Mouse (Mus musculus): ENCODE measurements around the gene Ptpn14. TPM values are rescaled to one million over a fixed set of nuclear protein-coding genes. Genes with fewer than 3 reads are reported as not detected.

The Ptpn14 gene
- total RNA-seq, 2 experiments from 2014 or later: 9.7 to 13.0 TPM

DNA sequence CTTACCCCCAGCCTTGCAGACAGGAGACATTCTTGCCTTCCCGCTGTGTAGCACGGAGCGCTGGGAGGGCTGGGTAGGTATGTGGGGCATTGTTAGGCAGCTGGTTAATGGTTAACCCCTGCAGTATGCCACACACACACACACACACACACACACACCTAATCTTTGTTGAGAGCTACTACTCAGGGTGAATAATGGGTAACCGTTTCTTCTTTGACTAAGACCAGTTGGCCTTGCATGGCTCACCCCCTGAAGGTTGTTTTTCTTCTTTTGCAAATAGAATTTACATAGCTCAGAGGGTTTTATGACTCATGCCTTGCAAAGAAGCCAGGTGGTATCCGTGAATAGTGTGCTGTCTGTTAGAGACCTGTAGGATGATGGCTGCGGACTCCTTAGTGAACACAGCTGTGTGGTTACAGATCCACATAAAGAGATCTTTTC, 33.5 kb downstream of the Ptpn14 start:
- no peak for DNase-seq
- intact Hi-C loops (cut with DNase I): no loop called here

DNA sequence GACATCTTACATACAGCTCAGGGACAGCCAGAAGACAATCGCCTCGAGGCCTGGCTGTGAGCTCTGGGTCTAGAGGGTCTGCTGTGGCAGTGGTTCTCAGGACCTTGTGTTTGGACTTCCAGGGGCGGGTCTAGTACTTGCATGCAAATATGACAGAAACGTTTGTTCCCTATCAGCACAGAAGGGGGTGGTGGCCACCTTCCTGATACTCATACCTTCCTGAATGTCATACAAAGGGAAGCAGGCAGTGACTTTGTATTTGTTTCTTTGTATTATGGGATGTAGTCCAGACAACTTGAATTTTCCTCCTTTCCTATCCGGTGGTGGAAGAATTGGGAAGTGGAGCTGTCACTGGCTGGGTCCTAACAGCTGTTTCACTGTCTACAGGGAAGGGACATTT, 36.2 kb downstream of the Ptpn14 start:
- intact Hi-C loops (cut with DNase I): no loop called here
- DNase-seq: no peak

DNA sequence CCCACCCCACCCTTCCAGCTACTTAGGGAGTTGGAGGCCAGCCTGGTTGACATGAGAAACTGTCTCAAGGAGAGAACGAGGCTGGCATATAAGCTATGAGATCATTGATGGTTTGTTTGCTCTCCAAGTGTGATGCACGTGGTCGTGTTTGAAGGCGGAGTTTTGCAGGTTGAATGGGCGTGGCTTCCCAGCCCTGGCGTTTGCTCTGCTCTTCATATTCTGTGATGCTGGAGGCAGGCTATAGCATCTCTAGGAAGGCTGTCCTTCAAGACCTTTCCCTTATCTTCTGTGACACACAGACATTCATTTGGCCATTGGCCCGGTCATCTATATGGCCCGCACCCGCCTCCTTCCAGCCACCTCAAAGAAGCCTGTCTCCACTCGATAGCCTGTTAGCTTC, 39.1 kb downstream of the Ptpn14 start:
- no peak for DNase-seq
- intact Hi-C loops (cut with DNase I): no loop called here

DNA sequence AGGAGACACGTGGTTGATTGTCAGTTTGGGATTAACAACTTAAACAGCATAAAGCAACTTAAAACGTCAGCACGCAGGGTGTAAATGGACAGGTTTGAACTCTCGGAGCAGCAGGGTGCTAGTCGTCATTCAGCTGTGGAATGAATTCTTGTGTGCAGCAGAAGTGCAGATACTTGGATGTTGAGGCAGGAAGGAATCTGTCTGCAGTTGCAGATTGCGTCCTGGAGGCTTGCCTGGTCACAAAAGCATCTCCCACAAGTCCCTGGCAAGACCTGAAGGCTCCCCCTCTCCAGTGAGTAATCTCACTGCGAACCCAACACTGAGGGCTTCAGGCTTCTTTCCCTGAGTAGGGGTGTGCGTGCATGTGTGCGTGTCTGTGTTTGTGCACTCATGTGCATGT, 39.8 kb downstream of the Ptpn14 start:
- intact Hi-C loops (cut with DNase I): no loop called here
- no peak for DNase-seq

DNA sequence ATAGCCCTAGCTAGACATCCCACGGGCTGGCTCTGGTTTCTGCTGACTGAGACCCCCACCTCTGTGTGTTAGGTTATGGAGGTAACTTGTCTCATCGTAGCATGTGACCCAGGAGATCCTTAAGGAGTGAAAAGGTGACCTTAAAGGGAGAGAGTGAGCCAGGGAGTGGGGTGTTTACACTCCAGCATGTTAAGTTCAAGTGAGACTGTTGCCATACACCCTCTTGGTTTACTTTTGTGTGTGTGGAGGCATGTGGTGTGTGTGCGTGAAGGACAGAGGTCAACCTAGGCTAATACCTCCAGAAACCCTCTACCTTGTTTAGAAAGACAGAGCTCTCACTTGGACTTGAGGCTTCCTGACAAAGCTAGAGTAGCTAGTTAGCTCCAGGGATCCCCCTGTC, 42.4 kb downstream of the Ptpn14 start:
- intact Hi-C loops (cut with DNase I): no loop called here
- no peak for DNase-seq

DNA sequence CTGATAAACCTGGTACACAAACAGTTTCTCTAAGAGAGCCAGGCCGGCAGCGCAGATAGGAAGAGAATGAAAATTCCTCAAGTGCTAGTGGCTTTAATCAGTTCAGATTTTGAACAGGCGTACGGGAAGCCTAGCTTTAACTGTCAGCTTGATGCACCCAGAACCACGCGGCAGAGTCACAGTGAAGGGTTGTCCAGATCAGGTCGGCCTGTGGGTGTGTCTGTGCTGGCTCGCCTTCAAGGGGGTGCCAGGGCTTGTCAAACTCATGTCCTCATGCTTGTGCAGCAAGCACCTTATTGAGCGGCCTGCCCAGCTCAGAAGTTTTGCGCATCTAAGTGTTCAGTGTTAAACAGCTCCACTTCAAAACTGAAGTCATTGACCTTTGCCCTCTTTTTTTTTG, 44.6 kb downstream of the Ptpn14 start:
- intact Hi-C loops (cut with DNase I): no loop called here
- no peak for DNase-seq

DNA sequence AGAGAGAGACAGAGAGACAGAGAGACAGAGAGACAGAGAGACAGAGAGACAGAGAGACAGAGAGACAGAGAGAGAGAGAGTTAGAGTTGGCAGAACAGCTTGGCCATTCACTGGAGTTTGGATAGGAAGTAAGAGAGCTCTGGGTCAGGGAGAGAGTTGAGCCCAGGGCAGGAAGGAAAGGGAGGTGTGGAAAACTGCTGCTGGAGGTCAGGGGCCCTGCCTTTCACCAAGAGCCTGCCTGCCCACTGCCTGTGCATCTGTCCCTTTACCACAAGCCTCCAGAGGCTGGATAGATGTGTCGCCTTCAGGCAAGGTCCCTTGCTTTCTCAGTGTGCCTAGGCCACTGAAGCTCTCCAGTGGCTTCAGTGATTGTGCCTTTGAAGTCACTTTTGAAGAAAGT, 46.7 kb downstream of the Ptpn14 start:
- intact Hi-C loops (cut with DNase I): no loop called here
- no peak for DNase-seq

DNA sequence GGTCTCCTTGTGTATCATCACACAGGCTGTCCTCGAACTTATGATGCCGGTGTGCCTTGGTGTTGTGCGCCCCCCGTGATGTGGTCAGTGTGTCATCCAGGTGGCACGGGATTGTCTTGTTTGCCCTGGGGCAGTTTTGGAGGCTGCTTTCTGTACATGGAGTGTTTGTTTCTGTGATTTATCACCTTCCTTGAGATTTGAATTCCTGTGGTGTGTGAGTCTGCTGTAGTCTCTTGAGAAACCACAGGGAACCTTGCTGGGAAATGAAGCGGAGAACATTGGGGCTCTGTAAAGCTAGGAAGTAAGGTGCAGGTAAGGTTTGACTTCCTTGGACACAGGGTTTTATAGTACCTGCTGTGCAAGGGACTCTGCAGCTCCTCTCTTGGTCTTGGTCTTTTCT, 49.1 kb downstream of the Ptpn14 start:
- no peak for DNase-seq
- intact Hi-C loops (cut with DNase I): no loop called here

DNA sequence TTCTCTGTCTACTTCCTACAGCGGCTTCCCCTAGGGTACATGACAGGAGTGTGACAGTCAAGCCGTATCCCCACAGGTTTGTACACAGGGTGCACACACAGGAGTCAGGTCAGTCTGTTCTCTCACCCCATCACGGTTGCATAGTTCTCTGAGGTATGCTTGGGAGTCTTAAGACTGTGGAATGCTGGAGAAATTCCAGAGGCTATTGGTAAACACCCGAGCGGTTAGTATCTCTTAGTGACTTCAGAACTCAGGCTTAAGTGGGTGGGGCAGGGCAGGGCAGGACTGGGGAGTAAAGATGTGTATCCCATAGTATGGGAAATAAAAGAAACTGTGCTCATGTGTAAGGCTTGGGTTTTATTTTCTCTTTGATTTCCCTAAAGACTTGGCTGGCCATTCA, 50.3 kb downstream of the Ptpn14 start:
- DNase-seq: no peak
- intact Hi-C loops (cut with DNase I): no loop called here

DNA sequence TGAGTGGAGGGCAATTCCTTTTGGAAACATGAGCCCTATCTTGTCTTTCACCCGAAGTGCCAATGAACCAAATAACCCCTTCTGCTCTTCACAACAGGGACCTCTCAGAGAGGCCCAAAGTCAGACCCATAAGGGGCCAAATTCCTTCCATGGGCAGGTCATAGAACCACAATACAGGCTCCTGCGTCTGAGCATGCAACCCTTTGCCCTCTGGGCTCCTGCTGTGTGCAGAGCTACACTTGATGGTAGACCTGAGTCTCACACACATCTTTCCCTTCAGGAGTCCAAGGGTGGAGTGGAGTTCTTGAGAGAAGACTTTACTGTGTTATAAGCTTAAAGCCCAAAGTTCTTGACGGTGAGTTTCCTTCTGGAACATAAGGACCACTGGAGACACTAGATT, 51.2 kb downstream of the Ptpn14 start:
- DNase-seq: no peak
- intact Hi-C loops (cut with DNase I): no loop called here

DNA sequence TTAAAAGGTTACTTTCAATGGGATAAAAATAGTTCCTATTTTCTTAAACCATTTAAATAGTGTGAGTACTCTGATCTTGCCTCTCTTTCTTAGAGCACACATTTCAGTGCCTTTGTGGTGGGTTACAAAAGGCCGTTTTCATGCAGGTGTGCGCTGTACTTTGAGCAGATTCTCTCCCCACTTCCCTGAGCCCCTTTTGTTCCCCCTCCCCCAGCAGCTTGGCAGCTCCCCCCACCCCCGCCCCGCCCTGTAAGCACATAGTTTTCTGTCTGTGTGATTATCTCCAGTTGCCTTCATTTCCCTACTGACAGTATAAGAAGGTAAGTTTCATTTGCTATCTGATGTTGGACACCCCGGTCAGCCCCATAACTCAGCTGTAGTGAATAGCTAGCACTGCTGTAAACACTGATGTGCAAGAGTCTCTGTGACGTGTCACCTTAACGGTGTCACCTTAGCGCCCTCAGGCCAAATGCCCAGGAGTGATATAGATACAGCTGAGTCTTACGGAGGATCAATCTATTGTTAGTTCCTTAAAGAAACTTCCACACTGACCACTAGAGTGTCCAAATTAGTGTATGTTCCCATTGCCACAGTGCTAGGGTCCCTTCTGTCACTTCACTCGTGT, 53.8 kb downstream of the Ptpn14 start:
- intact Hi-C loops (cut with DNase I): no loop called here
- no peak for DNase-seq

DNA sequence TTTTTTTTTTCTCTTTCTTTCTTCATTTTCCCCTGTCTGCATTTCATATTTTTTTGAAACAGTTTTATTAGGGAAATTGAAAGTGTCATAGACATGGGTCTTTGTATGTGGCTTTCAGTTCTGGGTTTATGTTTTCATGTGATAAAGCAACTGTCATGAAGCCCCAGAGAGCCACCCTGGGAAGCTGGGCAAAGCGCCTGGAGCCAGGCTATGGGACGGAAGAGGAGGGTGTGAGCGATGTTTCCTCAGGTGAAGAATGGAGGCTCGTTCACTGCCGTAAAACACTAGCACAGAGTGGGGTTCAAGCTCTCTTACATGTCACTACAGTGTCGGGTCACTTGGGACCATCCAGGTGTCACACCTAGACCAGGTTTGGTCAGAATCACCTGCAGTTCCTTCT, 54.6 kb downstream of the Ptpn14 start:
- intact Hi-C loops (cut with DNase I): no loop called here
- no peak for DNase-seq

DNA sequence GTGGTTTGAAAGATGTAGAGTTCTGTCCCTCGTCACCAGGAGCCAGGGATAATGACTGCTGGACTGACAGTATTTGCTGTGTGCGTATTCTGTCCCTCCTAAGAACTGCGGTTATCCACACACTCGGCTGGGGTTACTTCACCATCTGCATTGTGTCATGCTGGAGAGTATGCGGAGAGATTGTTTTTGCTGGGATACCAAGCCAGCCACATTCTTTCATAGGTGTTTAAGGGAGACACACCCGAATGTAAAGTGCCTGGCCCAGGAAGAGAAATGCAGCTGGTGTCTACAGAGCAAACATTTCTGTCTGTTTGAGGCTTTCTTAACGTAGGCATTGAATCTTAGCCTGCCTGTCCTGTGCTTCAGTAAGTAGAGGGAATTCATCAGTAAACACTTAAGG, 56.4 kb downstream of the Ptpn14 start:
- DNase-seq: no peak
- intact Hi-C loops (cut with DNase I): no loop called here

DNA sequence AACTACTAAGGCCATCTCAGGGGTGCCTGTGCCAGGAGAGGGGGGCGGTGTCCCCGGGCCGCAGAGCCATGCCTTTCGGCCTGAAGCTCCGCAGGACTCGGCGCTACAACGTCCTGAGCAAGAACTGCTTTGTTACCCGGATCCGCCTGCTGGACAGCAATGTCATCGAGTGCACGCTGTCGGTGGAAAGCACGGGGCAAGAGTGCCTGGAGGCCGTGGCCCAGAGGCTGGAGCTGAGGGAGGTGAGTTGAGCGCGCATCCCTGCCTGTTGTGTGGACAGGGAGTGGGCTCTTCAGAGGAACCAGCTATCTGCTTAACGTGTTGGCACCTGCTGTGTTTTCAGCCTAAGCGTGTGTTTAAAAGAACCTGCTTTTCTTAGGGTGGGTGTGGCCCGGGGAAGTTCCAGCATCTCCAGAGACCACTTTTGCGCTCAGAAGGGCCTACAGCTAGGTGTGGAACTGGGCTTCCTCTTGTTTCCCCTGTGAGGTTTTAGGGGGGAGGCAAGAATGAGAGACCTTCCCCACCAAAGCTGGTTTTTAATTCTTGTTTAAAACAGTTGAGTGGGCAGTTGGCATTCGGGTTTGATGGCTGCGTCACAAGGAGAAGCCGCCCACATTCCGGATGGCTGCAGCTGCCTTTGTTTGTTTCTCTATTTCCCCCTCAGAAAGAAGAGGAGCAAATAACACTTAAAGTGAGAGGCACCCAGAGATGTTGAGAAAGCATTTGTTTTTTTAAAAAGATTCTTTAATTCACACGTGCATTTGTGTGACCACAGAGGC, 58.8 kb downstream of the Ptpn14 start:
- no peak for DNase-seq
- intact Hi-C loops (cut with DNase I): no loop called here

DNA sequence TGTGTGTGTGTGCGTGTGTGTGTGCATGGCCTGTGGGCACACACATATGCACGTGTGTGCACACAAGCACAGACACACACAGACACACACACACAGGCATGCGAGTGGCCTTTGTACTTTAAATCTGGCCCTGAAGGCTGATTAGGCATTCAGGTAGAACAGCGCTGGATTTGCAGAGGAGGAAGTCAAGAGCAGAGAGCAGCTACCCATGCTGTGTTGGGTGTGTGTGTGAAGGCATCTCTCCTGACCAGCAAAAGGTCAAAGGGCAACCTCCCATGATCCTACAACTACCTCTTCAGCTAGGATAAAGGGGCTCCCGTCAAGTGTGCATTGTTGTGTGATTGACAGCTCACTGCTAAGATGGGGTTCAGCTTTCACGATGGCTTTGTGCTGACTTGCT, 61.5 kb downstream of the Ptpn14 start:
- DNase-seq: no peak
- intact Hi-C loops (cut with DNase I): no loop called here

DNA sequence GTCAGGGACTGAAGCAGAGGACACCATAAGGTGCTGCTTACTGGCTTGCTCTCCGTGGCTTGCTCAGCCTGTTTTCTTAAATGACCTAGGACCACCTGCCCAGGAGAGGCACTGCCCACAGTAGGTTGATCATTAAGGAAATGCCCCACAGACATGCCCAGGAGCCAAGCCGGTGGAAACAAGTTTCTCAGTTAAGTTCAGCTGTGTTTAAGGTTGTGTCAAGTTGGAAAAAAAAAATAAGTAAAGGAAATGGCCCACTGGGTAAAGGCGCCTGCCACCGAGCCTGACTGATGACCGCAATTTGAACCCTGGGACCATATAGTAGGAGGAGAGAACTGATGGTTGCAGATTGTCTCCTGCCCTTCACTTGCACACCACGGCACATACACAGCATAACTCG, 62.6 kb downstream of the Ptpn14 start:
- intact Hi-C loops (cut with DNase I): no loop called here
- no peak for DNase-seq

DNA sequence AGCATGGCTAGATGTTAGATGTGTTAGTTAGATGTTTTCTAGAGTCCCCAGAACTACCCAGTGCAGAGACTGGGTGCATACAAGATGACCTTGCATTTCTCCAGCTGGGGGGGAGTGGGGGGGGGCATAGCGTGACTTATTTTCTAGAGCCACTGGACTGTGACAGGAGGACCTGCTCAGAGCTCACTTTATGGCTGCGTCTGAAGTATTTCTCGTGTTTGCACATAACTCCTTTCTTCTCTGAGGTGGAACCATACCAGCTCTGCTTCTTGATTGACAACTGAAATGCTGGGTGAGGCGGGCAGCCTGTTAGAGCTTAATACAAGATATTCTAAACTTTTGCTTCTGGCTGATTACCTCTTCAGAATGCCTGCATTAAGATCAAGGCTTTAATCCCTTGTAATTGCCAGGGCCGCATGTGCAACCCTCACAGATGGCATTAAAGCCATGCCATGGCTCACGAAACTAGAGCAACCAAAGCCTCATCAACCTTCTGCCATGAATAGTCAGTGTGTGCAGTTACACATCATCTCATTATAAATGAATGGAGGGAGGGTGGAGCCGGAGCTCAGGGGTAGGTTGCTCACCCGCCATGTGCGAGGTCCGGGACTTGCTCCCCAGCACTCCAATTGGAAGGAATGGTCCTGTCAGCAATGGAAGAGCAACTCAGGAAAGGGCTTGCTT, 63.6 kb downstream of the Ptpn14 start:
- intact Hi-C loops (cut with DNase I): no loop called here
- no peak for DNase-seq

DNA sequence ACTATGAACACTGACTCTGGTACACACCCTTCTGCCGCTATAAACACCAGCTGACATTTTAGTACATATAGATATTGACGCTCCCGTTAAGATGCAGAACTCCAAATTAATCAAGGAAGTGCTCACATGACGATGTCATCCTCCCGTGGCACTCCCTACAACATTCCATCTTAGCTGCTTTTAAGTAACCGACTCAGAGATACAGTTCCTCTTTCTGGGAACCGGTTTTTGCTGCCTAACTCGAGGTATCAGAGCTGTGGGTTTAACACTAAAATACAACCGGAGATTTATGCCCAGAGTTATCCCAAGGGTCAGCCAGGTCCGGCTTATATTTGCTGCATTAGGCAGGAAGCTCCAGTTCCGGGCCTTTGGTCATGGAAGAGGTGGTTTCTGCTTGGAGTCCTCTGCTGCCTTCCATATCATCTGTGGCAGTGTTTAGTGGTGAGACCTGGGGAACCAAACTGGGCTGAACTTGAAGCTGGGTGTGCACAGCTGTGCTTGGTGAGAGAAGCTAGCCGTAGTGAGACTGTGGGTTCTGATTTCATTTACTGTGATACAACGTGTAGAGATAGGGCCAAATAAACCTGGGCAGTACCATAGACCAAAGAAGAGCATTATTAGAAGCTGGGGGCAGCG, 64.6 kb downstream of the Ptpn14 start:
- DNase-seq: no peak
- intact Hi-C loops (cut with DNase I): no loop called here

DNA sequence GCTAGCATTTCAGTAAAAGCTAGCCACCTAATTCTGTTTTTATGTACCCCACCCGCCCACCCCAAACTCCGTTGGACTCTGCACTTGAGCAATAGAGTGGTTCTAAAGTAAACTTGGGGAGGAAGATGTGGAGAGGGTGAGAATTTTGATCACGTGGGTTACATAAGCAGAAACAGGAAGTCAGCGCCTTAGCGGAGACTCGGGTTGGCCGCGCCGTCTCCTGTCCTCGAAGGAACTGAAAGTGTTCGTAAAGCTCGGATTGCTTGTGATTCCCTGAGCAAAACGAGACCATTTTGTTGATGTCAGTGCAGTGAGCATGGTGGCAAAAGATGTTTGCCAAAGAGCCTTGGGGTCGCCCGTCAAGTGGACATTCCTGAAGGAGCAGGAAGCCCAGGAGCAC, 70.9 kb downstream of the Ptpn14 start:
- intact Hi-C loops (cut with DNase I): no loop called here
- no peak for DNase-seq

DNA sequence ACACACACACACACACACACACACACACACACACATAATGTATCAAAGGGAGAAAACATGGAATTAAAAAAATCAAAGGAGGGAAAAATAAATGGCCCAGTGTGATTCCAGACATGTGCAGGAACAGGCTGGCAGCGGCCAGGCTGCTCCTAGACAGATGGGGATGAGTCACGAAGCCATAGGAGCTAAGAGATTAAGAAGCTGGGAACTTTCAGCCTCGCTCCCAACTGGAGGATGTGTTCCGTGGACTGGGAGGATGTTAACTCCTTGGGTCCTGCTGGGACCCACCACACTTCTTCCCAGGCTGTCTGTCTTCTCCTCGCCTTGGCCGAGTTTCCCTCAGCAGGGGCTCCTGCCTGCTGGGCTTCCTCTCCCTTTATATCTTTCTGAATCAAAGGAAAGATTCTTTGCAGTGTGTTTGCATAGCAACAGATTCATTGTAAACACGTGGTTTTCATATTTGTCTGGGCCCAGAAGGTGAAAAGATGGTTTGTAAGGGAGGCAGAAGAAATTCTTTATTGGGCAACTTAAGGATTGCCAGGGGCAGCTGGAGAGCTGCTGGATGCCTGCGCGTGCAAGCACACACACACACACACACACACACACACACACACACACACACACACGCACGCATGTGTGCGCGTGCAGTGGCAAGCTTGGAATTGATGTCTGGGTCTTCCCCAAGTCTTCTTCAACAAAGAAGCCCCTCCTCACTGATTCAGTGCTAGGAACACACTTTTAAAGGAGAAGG, 72.3 kb downstream of the Ptpn14 start:
- DNase-seq: no peak
- intact Hi-C loops (cut with DNase I): no loop called here

DNA sequence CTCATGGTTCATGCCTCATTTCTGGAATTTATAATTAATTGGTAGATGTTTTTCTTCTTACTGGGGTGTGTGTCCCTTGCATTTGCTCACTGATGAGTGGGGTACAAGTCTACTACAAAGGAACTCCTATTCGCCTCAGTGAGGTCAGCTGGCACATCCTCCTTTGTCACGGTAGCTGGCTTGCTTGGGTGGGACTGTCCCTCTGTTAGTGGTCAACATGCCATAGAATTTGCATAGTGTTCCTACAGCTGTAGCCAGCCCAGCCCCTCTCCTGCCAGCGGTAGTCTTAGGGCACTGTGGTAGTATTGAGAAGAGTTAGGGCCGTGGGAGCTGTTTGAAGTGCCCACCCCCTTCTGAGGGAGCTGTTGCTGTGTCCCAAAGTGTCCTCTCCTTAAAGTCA, 73.2 kb downstream of the Ptpn14 start:
- intact Hi-C loops (cut with DNase I): no loop called here
- no peak for DNase-seq

Measured in gastrocnemius, postnatal 36 days (tissue).